Mouse (Mus musculus): ENCODE results near the gene Alox8. TPM values are rescaled to one million over a fixed set of nuclear protein-coding genes. Genes with fewer than 3 reads are reported as not detected.
A peak's percentile ranks its signal among the peaks of the same experiment; 100 is the strongest.

The Alox8 gene
- polyA plus RNA-seq, 1 experiment from 2014 or later: 0.10 TPM

DNA sequence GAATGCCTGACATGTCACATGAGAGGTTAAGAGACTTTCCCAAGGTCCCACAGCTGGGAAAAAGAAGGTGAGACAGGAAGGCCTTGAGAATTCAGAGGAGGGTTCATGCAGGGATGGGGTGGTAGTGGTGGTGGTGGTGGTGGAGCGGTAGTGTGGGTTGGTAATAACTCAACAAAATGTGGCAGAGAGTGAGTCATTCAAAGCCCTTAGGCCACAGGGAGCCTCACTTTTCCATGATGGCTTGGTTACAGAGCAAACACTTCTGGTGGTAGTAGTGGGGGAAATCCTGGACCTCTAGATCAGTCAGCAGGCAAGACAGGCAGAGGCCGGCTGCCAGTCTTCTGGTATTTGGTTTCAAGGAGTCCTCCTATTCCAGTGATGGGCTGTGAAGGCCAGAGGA, 25.0 kb downstream of the Alox8 start:
- H3K36me3 ChIP-seq (replicated peaks): no peaks in the 10 kb centered on the region
- H3K4me3 ChIP-seq: no peak overlapping the region
- WGBS: 97% methylated on average over 2 of the region's 2 CpGs
- no peak overlapping the region for H3K27ac ChIP-seq
- DNase-seq (ENCODE audit: extremely low spot score, low spot score): no peak
- no peaks in the 10 kb centered on the region for H3K27me3 ChIP-seq (ENCODE audit: poor library complexity, severe bottlenecking)
- no peaks in the 10 kb centered on the region for H3K9me3 ChIP-seq
- H3K4me1 ChIP-seq: 0 out of 2 replicates have a peak, but pooled peaks cover 7% of the 10 kb centered on the region

- Histone ChIP-seq H3K4me1 (0 out of 2 replicates have a peak, but pooled peaks cover 7% of the 10 kb centered on the region), H3K27ac (no peak overlapping the region), H3K36me3 (replicated peaks) (no peaks in the 10 kb centered on the region), H3K4me3 (no peak overlapping the region), H3K9me3 (no peaks in the 10 kb centered on the region), H3K27me3 (ENCODE audit: poor library complexity, severe bottlenecking) (no peaks in the 10 kb centered on the region)
- 33% methylated on average over 7 of the region's 7 CpGs for WGBS
- peak; percentile 35 for DNase-seq (ENCODE audit: extremely low spot score, low spot score)
Observed at GRCm38 (mm10) chr11:69171626-69172025, 26.0 kb downstream of the Alox8 start.

DNA sequence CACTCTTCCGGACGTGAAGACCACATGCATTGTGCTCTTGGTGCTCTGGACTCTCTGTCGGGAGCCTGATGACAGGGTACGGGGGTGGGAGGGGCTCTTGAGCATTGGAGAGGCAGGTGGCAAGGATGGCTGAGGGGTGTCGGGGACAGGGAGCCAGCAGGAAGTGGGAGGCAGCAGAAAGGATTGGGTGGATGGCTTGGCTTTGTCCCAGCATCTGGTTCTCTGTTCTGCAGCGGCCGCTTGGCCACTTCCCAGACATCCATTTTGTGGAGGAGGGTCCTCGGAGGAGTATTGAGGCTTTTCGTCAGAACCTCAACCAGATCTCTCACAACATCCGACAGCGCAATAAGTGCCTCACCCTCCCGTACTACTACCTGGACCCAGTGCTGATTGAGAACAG, 28.3 kb downstream of the Alox8 start:
- Histone ChIP-seq H3K4me1 (no peaks in the 10 kb centered on the region), H3K27ac (no peak overlapping the region), H3K4me3 (no peak overlapping the region), H3K9me3 (no peaks in the 10 kb centered on the region), H3K27me3 (ENCODE audit: poor library complexity, severe bottlenecking) (peaks cover 14% of the 10 kb centered on the region; the same call in 1 of the 2 replicates), H3K36me3 (replicated peaks) (no peaks in the 10 kb centered on the region)
- WGBS: 89% methylated on average over 12 of the region's 12 CpGs
- no peak for DNase-seq (ENCODE audit: extremely low spot score, low spot score)

- Histone ChIP-seq H3K4me3 (peak within 1 kb of the TSS; percentile 33), H3K27me3 (ENCODE audit: poor library complexity, severe bottlenecking) (peaks cover 66% of the 10 kb centered on the region)
- 5% methylated on average over 18 of the region's 18 CpGs for WGBS
Observed at GRCm38 (mm10) chr11:69156800-69157199, 40.8 kb downstream of the Alox8 start, which contains the start of gene Alox12b. TSS of gene Alox12b (plus strand) at chr11:69156989.

GRCm38 (mm10) chr11:69155351-69155750, 42.3 kb downstream of the Alox8 start:
- no peak for DNase-seq (ENCODE audit: extremely low spot score, low spot score)
- Histone ChIP-seq H3K36me3 (replicated peaks) (no peaks in the 10 kb centered on the region), H3K9me3 (no peaks in the 10 kb centered on the region), H3K27ac (no peak overlapping the region), H3K4me3 (no peak overlapping the region), H3K27me3 (ENCODE audit: poor library complexity, severe bottlenecking) (peaks cover 72% of the 10 kb centered on the region), H3K4me1 (peaks cover 19% of the 10 kb centered on the region)
- 40% methylated on average over 1 of the region's 1 CpGs for WGBS

More at GRCm38 (mm10) chr11:69156800-69157199, 40.8 kb downstream of the Alox8 start, which contains the start of gene Alox12b:
- Histone ChIP-seq H3K9me3 (no peaks in the 10 kb centered on the region), H3K36me3 (replicated peaks) (no peaks in the 10 kb centered on the region), H3K27ac (peak within 1 kb of the TSS; percentile 8; the same call in 1 of the 2 replicates), H3K4me1 (peaks cover 12% of the 10 kb centered on the region)
- DNase-seq (ENCODE audit: extremely low spot score, low spot score): peak; percentile 37

- H3K27me3 ChIP-seq (ENCODE audit: poor library complexity, severe bottlenecking): peaks cover 64% of the 10 kb centered on the region
Observed at GRCm38 (mm10) chr11:69153831-69154230, 43.8 kb downstream of the Alox8 start.

GRCm38 (mm10) chr11:69151004-69151403, 46.6 kb downstream of the Alox8 start:
- Histone ChIP-seq H3K4me1 (peaks cover 7% of the 10 kb centered on the region), H3K27ac (no peak overlapping the region), H3K4me3 (peak overlapping the region; percentile 38), H3K36me3 (replicated peaks) (no peaks in the 10 kb centered on the region), H3K27me3 (ENCODE audit: poor library complexity, severe bottlenecking) (peaks cover 36% of the 10 kb centered on the region), H3K9me3 (no peaks in the 10 kb centered on the region)
- 58% methylated on average over 6 of the region's 6 CpGs for WGBS
- DNase-seq (ENCODE audit: extremely low spot score, low spot score): no peak

More at GRCm38 (mm10) chr11:69153831-69154230, 43.8 kb downstream of the Alox8 start:
- no peaks in the 10 kb centered on the region for H3K9me3 ChIP-seq
- peaks cover 19% of the 10 kb centered on the region for H3K4me1 ChIP-seq
- 87% methylated on average over 8 of the region's 8 CpGs for WGBS
- no peaks in the 10 kb centered on the region for H3K36me3 ChIP-seq (replicated peaks)
- no peak overlapping the region for H3K27ac ChIP-seq
- H3K4me3 ChIP-seq: no peak overlapping the region
- DNase-seq (ENCODE audit: extremely low spot score, low spot score): no peak

GRCm38 (mm10) chr11:69150444-69150843, 47.2 kb downstream of the Alox8 start:
- H3K4me1 ChIP-seq: peaks cover 7% of the 10 kb centered on the region
- no peaks in the 10 kb centered on the region for H3K9me3 ChIP-seq
- WGBS: 8% methylated on average over 7 of the region's 7 CpGs
- peak; percentile 55 for DNase-seq (ENCODE audit: extremely low spot score, low spot score)
- H3K4me3 ChIP-seq: peak overlapping the region; percentile 38
- no peaks in the 10 kb centered on the region for H3K36me3 ChIP-seq (replicated peaks)
- H3K27ac ChIP-seq: no peak overlapping the region
- peaks cover 31% of the 10 kb centered on the region for H3K27me3 ChIP-seq (ENCODE audit: poor library complexity, severe bottlenecking)

GRCm38 (mm10) chr11:69149728-69150127, 47.9 kb downstream of the Alox8 start:
- Histone ChIP-seq H3K27ac (no peak overlapping the region), H3K27me3 (ENCODE audit: poor library complexity, severe bottlenecking) (peaks cover 23% of the 10 kb centered on the region), H3K4me1 (peaks cover 7% of the 10 kb centered on the region), H3K4me3 (no peak overlapping the region), H3K36me3 (replicated peaks) (no peaks in the 10 kb centered on the region), H3K9me3 (no peaks in the 10 kb centered on the region)
- WGBS: 85% methylated on average over 6 of the region's 6 CpGs
- no peak for DNase-seq (ENCODE audit: extremely low spot score, low spot score)

GRCm38 (mm10) chr11:69148451-69148960, 49.1 kb downstream of the Alox8 start:
- peaks cover 7% of the 10 kb centered on the region for H3K4me1 ChIP-seq
- no peak overlapping the region for H3K4me3 ChIP-seq
- no peaks in the 10 kb centered on the region for H3K36me3 ChIP-seq (replicated peaks)
- no peak for DNase-seq (ENCODE audit: extremely low spot score, low spot score)
- H3K27me3 ChIP-seq (ENCODE audit: poor library complexity, severe bottlenecking): peaks cover 22% of the 10 kb centered on the region
- no peak overlapping the region for H3K27ac ChIP-seq
- WGBS: 91% methylated on average over 5 of the region's 5 CpGs
- H3K9me3 ChIP-seq: no peaks in the 10 kb centered on the region

- H3K4me3 ChIP-seq: no peak overlapping the region
- no peaks in the 10 kb centered on the region for H3K9me3 ChIP-seq
- H3K36me3 ChIP-seq (replicated peaks): no peaks in the 10 kb centered on the region
- no peak for DNase-seq (ENCODE audit: extremely low spot score, low spot score)
- H3K27me3 ChIP-seq (ENCODE audit: poor library complexity, severe bottlenecking): peaks cover 17% of the 10 kb centered on the region
- WGBS: 87% methylated on average over 7 of the region's 7 CpGs
- H3K27ac ChIP-seq: no peak overlapping the region
- peaks cover 7% of the 10 kb centered on the region for H3K4me1 ChIP-seq
Observed at GRCm38 (mm10) chr11:69147546-69147945, 50.1 kb downstream of the Alox8 start.

DNA sequence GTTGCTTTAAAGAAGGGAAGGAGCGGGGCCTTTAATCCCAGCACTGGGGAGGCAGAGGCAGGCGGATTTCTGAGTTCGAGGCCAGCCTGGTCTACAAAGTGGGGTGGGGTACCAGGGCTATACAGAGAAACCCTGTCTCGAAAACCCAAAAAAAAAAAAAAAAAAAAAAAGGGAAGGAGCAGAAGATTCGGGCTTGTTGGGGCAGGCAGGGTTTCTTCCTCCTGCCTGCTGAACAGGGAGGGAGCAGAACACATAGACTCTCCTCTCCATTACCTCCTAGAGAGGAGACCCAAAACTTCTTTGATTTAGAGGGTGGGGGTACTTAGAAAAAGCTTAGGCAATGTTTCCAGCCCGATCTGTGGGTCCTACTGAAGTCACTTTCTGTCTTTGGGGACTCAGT, 62.3 kb downstream of the Alox8 start:
- Histone ChIP-seq H3K36me3 (replicated peaks) (no peaks in the 10 kb centered on the region), H3K27ac (no peak overlapping the region), H3K4me1 (peaks cover 15% of the 10 kb centered on the region), H3K4me3 (peak overlapping the region; percentile 59; the same call in 1 of the 2 replicates), H3K27me3 (ENCODE audit: poor library complexity, severe bottlenecking) (peaks cover 53% of the 10 kb centered on the region), H3K9me3 (no peaks in the 10 kb centered on the region)
- 88% methylated on average over 6 of the region's 6 CpGs for WGBS
- no peak for DNase-seq (ENCODE audit: extremely low spot score, low spot score)

GRCm38 (mm10) chr11:69134622-69134968, 63.0 kb downstream of the Alox8 start:
- DNase-seq (ENCODE audit: extremely low spot score, low spot score): no peak
- Histone ChIP-seq H3K4me1 (peaks cover 15% of the 10 kb centered on the region), H3K9me3 (no peaks in the 10 kb centered on the region), H3K27me3 (ENCODE audit: poor library complexity, severe bottlenecking) (peaks cover 59% of the 10 kb centered on the region), H3K36me3 (replicated peaks) (no peaks in the 10 kb centered on the region), H3K4me3 (peak overlapping the region; percentile 59), H3K27ac (peak overlapping the region; percentile 65)
- 26% methylated on average over 8 of the region's 8 CpGs for WGBS

Measured in forebrain, embryonic 10.5 days (tissue).